Mouse (Mus musculus): ENCODE data around the gene Prr5l.

GRCm38 (mm10) chr2:101693043-101693442, 189.8 kb downstream of the Prr5l start:
- no peak for TF ChIP-seq CTCF (IDR thresholded peaks at IDR 0.05; ENCODE audit: borderline replicate concordance, control insufficient read depth, extremely low read depth, insufficient read depth, low read length, poor library complexity)
- TF ChIP-seq POLR2A (IDR thresholded peaks at IDR 0.05; ENCODE audit: control insufficient read depth, extremely low read depth, insufficient read depth, low read length, poor library complexity), result no peak

All from thymus, adult 2 months (tissue).